Mouse (Mus musculus): ENCODE measurements around the gene Apba3.
A peak's percentile ranks its signal among the peaks of the same experiment; 100 is the strongest.

The Apba3 gene

DNA sequence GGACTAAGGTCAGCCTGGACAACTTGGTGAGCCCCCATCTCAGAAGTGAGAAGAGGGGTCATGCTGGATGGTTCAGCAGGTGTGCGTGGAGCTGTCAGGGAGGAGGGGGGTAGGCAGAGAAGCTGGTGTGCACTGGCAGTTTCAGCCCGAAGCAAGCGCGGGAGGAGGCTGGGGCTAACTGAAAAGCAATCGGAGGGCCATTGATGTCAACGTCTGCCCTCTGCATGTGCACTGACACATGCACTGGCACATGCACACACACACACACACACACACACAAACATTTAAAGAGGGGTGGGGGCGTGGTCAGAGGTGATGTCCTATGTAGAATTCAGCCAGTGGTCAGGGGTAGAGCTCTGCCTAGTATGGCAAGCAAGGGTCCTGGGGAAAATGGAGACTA lies 35.3 kb upstream of the Apba3 start:
- H3K4me3 ChIP-seq (replicated peaks; ENCODE audit: low read length): 0 out of 2 replicates have a peak overlapping the region, but pooled peaks have one; percentile 60
- H3K27me3 ChIP-seq (ENCODE audit: insufficient read depth, low read length): peaks cover 5% of the 10 kb centered on the region; the same call in 1 of the 2 replicates
- H3K36me3 ChIP-seq (ENCODE audit: insufficient read depth, low read length): no peaks in the 10 kb centered on the region
- TF ChIP-seq NANOG (IDR thresholded peaks at IDR 0.05; ENCODE audit: borderline replicate concordance, low read length) (no peak), CTCF (conservative IDR thresholded peaks at IDR 0.05; ENCODE audit: low read length) (no peak), POU5F1 (IDR thresholded peaks at IDR 0.05; ENCODE audit: borderline replicate concordance, low read length) (no peak)
- H3K4me1 ChIP-seq (replicated peaks; ENCODE audit: low read depth, low read length): peaks cover 77% of the 10 kb centered on the region
- no peaks in the 10 kb centered on the region for H3K9me3 ChIP-seq (ENCODE audit: low read length)

- Histone ChIP-seq H3K4me1 (replicated peaks; ENCODE audit: low read depth, low read length) (peaks cover 90% of the 10 kb centered on the region), H3K27me3 (ENCODE audit: insufficient read depth, low read length) (peaks cover 5% of the 10 kb centered on the region; the same call in 1 of the 2 replicates), H3K9me3 (ENCODE audit: low read length) (no peaks in the 10 kb centered on the region), H3K36me3 (ENCODE audit: insufficient read depth, low read length) (no peaks in the 10 kb centered on the region), H3K4me3 (replicated peaks; ENCODE audit: low read length) (peak within 1 kb of the TSS; percentile 84)
- TF ChIP-seq NANOG (IDR thresholded peaks at IDR 0.05; ENCODE audit: borderline replicate concordance, low read length): no peak
- no peak for TF ChIP-seq CTCF (conservative IDR thresholded peaks at IDR 0.05; ENCODE audit: low read length)
- TF ChIP-seq POU5F1 (IDR thresholded peaks at IDR 0.05; ENCODE audit: borderline replicate concordance, low read length): no peak
These were observed 34.1 kb upstream of the Apba3 start, which contains the start of gene Zfr2 for GRCm38 (mm10) chr10:81232580-81233225. Gene Zfr2, plus strand, starts transcription at chr10:81233155.

GRCm38 (mm10) chr10:81233226-81233585 lies 33.6 kb upstream of the Apba3 start:
- H3K27me3 ChIP-seq (ENCODE audit: insufficient read depth, low read length): peaks cover 5% of the 10 kb centered on the region; the same call in 1 of the 2 replicates

GRCm38 (mm10) chr10:81234206-81234605 lies 32.6 kb upstream of the Apba3 start:
- Histone ChIP-seq H3K4me1 (replicated peaks; ENCODE audit: low read depth, low read length) (peaks cover 85% of the 10 kb centered on the region), H3K36me3 (ENCODE audit: insufficient read depth, low read length) (no peaks in the 10 kb centered on the region), H3K27me3 (ENCODE audit: insufficient read depth, low read length) (peaks cover 9% of the 10 kb centered on the region; the same call in 1 of the 2 replicates), H3K9me3 (ENCODE audit: low read length) (no peaks in the 10 kb centered on the region), H3K4me3 (replicated peaks; ENCODE audit: low read length) (no peak overlapping the region)
- TF ChIP-seq NANOG (IDR thresholded peaks at IDR 0.05; ENCODE audit: borderline replicate concordance, low read length) (no peak), CTCF (conservative IDR thresholded peaks at IDR 0.05; ENCODE audit: low read length) (no peak), POU5F1 (IDR thresholded peaks at IDR 0.05; ENCODE audit: borderline replicate concordance, low read length) (no peak)

More at GRCm38 (mm10) chr10:81233226-81233585, 33.6 kb upstream of the Apba3 start:
- Histone ChIP-seq H3K9me3 (ENCODE audit: low read length) (no peaks in the 10 kb centered on the region), H3K4me1 (replicated peaks; ENCODE audit: low read depth, low read length) (peaks cover 92% of the 10 kb centered on the region), H3K36me3 (ENCODE audit: insufficient read depth, low read length) (no peaks in the 10 kb centered on the region), H3K4me3 (replicated peaks; ENCODE audit: low read length) (peak overlapping the region; percentile 84)
- no peak for TF ChIP-seq CTCF (conservative IDR thresholded peaks at IDR 0.05; ENCODE audit: low read length)
- TF ChIP-seq NANOG (IDR thresholded peaks at IDR 0.05; ENCODE audit: borderline replicate concordance, low read length): no peak
- TF ChIP-seq POU5F1 (IDR thresholded peaks at IDR 0.05; ENCODE audit: borderline replicate concordance, low read length): no peak

- Histone ChIP-seq H3K4me1 (replicated peaks; ENCODE audit: low read depth, low read length) (peaks cover 81% of the 10 kb centered on the region), H3K36me3 (ENCODE audit: insufficient read depth, low read length) (no peaks in the 10 kb centered on the region), H3K9me3 (ENCODE audit: low read length) (no peaks in the 10 kb centered on the region), H3K4me3 (replicated peaks; ENCODE audit: low read length) (peak overlapping the region; percentile 55), H3K27me3 (ENCODE audit: insufficient read depth, low read length) (peaks cover 20% of the 10 kb centered on the region)
- TF ChIP-seq POU5F1 (IDR thresholded peaks at IDR 0.05; ENCODE audit: borderline replicate concordance, low read length) (no peak), NANOG (IDR thresholded peaks at IDR 0.05; ENCODE audit: borderline replicate concordance, low read length) (no peak), CTCF (conservative IDR thresholded peaks at IDR 0.05; ENCODE audit: low read length) (no peak)
These were observed 30.1 kb upstream of the Apba3 start for GRCm38 (mm10) chr10:81236471-81237268.

- H3K36me3 ChIP-seq (ENCODE audit: insufficient read depth, low read length): no peaks in the 10 kb centered on the region
- H3K4me1 ChIP-seq (replicated peaks; ENCODE audit: low read depth, low read length): peaks cover 84% of the 10 kb centered on the region
- no peak for TF ChIP-seq NANOG (IDR thresholded peaks at IDR 0.05; ENCODE audit: borderline replicate concordance, low read length)
- no peak for TF ChIP-seq CTCF (conservative IDR thresholded peaks at IDR 0.05; ENCODE audit: low read length)
- TF ChIP-seq POU5F1 (IDR thresholded peaks at IDR 0.05; ENCODE audit: borderline replicate concordance, low read length): no peak
- no peak overlapping the region for H3K4me3 ChIP-seq (replicated peaks; ENCODE audit: low read length)
- H3K27me3 ChIP-seq (ENCODE audit: insufficient read depth, low read length): peaks cover 25% of the 10 kb centered on the region
- no peaks in the 10 kb centered on the region for H3K9me3 ChIP-seq (ENCODE audit: low read length)
These were observed 28.1 kb upstream of the Apba3 start for GRCm38 (mm10) chr10:81238618-81239017.

DNA sequence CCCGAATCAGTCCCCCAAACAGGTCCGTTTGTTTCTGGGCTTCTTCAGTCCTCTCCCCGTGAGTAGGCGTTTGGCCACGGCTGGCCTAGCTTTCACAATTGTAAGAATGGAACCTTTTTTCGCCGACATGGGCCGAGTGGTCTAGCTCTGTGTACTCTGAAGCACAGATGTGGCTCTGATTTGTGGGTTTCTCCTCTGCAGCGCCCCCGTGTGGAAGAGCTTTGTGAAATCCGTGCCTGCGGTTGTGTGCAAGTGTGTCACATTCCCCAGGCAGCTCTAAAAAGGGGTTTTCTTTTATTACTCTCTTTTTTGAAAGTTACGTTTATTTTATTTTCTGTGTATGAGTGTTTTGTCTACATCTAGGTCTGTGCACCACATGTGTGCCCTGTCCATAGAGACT lies 25.9 kb upstream of the Apba3 start:
- no peaks in the 10 kb centered on the region for H3K9me3 ChIP-seq (ENCODE audit: low read length)
- H3K4me1 ChIP-seq (replicated peaks; ENCODE audit: low read depth, low read length): peaks cover 80% of the 10 kb centered on the region
- TF ChIP-seq CTCF (conservative IDR thresholded peaks at IDR 0.05; ENCODE audit: low read length): peak; percentile 73
- TF ChIP-seq POU5F1 (IDR thresholded peaks at IDR 0.05; ENCODE audit: borderline replicate concordance, low read length): no peak
- TF ChIP-seq NANOG (IDR thresholded peaks at IDR 0.05; ENCODE audit: borderline replicate concordance, low read length): no peak
- H3K36me3 ChIP-seq (ENCODE audit: insufficient read depth, low read length): no peaks in the 10 kb centered on the region
- H3K27me3 ChIP-seq (ENCODE audit: insufficient read depth, low read length): peaks cover 36% of the 10 kb centered on the region
- H3K4me3 ChIP-seq (replicated peaks; ENCODE audit: low read length): no peak overlapping the region

DNA sequence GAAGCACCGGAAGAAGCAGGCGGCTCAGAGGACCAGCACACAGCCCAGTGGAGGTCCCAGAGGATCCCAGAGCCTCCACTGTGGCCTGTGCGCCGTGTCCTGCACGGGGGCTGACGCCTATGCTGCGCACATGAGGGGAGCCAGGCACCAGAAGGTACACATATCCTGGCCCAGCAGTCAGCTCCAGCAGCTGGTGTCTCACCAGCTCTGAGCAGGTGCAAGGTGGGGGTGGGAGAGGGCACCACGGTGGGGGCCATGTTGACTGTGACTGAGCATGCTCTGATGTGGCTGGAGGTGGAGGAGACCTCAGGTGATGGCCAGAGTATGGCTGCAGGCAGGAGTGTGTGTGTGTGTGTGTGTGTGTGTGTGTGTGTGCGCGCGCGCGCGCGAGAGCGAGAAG lies 24.7 kb upstream of the Apba3 start:
- H3K36me3 ChIP-seq (ENCODE audit: insufficient read depth, low read length): no peaks in the 10 kb centered on the region
- H3K4me1 ChIP-seq (replicated peaks; ENCODE audit: low read depth, low read length): peaks cover 76% of the 10 kb centered on the region
- H3K27me3 ChIP-seq (ENCODE audit: insufficient read depth, low read length): peaks cover 36% of the 10 kb centered on the region
- H3K9me3 ChIP-seq (ENCODE audit: low read length): no peaks in the 10 kb centered on the region
- TF ChIP-seq CTCF (conservative IDR thresholded peaks at IDR 0.05; ENCODE audit: low read length) (no peak), NANOG (IDR thresholded peaks at IDR 0.05; ENCODE audit: borderline replicate concordance, low read length) (no peak), POU5F1 (IDR thresholded peaks at IDR 0.05; ENCODE audit: borderline replicate concordance, low read length) (no peak)
- H3K4me3 ChIP-seq (replicated peaks; ENCODE audit: low read length): peak overlapping the region; percentile 64

Data from E14TG2a.4 (cell line).